Mouse (Mus musculus): ENCODE measurements at regions not wholly inside any gene's neighbourhood (a gene's known extent, or its start where the extent isn't known, plus 50 kb on each side); places are given as distances from the start of the nearest gene placed in this dataset.

DNA sequence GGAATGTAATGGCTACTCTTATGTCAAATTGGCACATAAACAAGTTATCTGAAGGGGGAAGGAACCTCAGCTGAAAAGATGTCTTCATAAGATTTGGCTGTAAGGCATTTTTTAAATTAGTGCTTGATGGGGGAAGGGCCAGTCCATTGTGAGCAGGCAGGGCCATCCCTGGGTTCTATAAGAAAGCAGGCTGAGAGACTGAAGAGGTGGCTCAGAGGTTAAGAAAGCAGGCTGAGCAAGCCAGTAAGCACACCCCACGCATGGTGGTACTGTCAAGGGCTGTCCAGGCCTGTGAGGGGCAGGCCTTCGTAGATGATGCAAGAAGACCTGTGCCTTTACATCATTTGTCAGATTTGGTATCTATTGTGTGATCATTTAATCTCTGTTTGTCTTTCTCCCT, 147.0 kb downstream of the Bod1 start:
- WGBS = 55% methylated on average over 2 of the region's 2 CpGs
- no peak overlapping the region for H3K27ac ChIP-seq
- no peaks in the 10 kb centered on the region for H3K36me3 ChIP-seq
- no peak overlapping the region for H3K4me2 ChIP-seq
- H3K9ac ChIP-seq = no peak overlapping the region
- H3K4me3 ChIP-seq = no peak overlapping the region
- no peak for ATAC-seq (ENCODE audit: borderline replicate concordance, extremely low read depth, low FRiP score, low TSS enrichment)
- no peaks in the 10 kb centered on the region for H3K27me3 ChIP-seq
- no peaks in the 10 kb centered on the region for H3K9me3 ChIP-seq
- H3K4me1 ChIP-seq = 0 out of 2 replicates have a peak, but pooled peaks cover 3% of the 10 kb centered on the region

DNA sequence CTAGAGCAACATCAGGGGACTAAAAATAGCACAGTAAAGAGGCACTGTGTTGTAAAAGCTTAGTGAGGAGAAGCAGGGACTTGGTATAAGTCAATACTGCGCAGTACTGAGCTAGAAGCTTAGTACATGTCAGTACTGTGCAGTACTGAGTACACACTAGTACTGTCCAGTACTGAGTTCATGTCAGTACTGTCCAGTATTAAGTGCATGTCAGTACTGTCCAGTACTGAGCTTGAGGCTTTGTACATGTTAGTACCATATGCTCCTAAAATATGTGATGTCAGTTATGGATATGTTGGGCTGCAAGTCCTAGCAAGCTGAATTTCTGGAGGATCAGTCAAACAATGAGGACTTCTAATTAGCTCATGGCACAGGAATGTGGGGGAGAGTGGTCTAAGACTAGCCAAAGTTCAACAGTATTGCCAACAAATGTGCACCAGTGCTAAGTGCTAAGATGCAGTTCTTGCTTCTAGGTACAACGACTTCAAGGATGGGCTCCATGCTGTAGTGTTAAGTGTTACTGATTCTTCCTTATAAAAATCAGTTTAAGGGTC, 147.5 kb downstream of the Bod1 start:
- no peaks in the 10 kb centered on the region for H3K36me3 ChIP-seq
- 71% methylated on average over 2 of the region's 2 CpGs for WGBS

GRCm38 (mm10) chr11:31522127-31522526, 149.6 kb downstream of the Bod1 start:
- H3K4me1 ChIP-seq = 0 out of 2 replicates have a peak, but pooled peaks cover 3% of the 10 kb centered on the region
- 71% methylated on average over 2 of the region's 2 CpGs for WGBS
- no peak for ATAC-seq (ENCODE audit: borderline replicate concordance, extremely low read depth, low FRiP score, low TSS enrichment)
- H3K9ac ChIP-seq = no peak overlapping the region
- no peaks in the 10 kb centered on the region for H3K27me3 ChIP-seq
- H3K4me2 ChIP-seq = no peak overlapping the region
- no peaks in the 10 kb centered on the region for H3K9me3 ChIP-seq
- H3K4me3 ChIP-seq = no peak overlapping the region
- H3K36me3 ChIP-seq = no peaks in the 10 kb centered on the region
- no peak overlapping the region for H3K27ac ChIP-seq

More for the DNA sequence above, 147.5 kb downstream of the Bod1 start:
- ATAC-seq (ENCODE audit: borderline replicate concordance, extremely low read depth, low FRiP score, low TSS enrichment) = peak; percentile 55; the same call in 1 of the 2 replicates
- Histone ChIP-seq H3K9me3 (no peaks in the 10 kb centered on the region), H3K27me3 (no peaks in the 10 kb centered on the region), H3K9ac (no peak overlapping the region), H3K4me3 (no peak overlapping the region), H3K4me2 (no peak overlapping the region), H3K27ac (no peak overlapping the region), H3K4me1 (0 out of 2 replicates have a peak, but pooled peaks cover 3% of the 10 kb centered on the region)

DNA sequence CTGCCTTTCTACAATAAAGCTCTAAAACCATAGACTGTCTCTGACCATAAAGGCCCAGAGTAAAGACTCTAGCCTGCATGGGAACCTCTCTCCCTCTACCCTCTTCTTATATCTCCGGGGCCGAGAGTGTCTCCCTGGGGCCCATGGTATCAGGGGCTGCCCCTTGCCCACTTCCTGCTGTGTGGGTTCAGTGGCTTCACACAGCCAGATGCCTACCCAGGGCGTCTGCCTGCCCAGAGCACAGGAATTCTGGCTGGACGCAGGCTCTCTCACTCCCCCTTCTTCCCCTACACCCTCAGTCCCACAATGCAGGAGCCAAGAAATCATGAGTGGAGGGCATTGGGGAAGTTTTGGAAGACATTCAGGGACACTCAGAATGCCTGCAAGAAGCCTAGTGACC, 150.8 kb downstream of the Bod1 start:
- H3K4me2 ChIP-seq = no peak overlapping the region
- 69% methylated on average over 4 of the region's 4 CpGs for WGBS
- no peaks in the 10 kb centered on the region for H3K36me3 ChIP-seq
- no peaks in the 10 kb centered on the region for H3K9me3 ChIP-seq
- ATAC-seq (ENCODE audit: borderline replicate concordance, extremely low read depth, low FRiP score, low TSS enrichment) = no peak
- no peaks in the 10 kb centered on the region for H3K27me3 ChIP-seq
- 0 out of 2 replicates have a peak, but pooled peaks cover 3% of the 10 kb centered on the region for H3K4me1 ChIP-seq
- H3K9ac ChIP-seq = no peak overlapping the region
- no peak overlapping the region for H3K4me3 ChIP-seq
- H3K27ac ChIP-seq = no peak overlapping the region

DNA sequence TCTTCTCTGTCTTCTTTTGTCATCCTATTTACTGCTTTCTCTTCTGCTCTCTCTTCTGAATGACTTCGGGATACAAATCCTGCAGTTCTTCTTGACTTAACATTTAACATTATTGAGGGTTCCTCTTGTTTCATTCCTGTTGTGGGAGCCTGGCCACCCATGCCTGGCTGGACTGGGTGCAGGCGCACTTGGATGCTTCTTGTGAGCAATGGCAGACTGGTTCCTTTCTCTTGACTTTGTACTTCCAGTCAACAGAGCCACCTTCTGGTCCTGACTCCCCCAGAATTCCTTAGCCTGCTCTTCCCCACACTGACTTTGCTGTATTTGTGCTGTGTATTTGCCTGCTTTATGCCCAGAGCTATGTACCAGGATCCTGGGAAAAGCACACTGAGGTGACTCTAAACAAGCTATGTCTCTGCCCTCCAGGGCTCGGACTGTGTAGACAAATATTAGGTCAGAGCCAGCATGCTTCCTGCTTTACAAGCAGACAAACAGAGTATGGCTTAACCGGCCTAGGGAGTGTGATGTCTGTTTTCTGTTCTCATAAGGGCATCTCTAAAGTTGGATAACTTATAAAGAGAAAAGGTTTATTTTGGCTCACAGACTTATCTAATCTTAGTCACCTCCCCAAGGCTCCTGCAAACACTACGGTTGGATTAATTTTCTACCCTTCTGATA, 133.5 kb upstream of the Stc2 start:
- Histone ChIP-seq H3K4me2 (no peak overlapping the region), H3K4me1 (no peaks in the 10 kb centered on the region), H3K9ac (no peak overlapping the region), H3K36me3 (no peaks in the 10 kb centered on the region), H3K27me3 (no peaks in the 10 kb centered on the region), H3K4me3 (no peak overlapping the region), H3K27ac (no peak overlapping the region), H3K9me3 (no peaks in the 10 kb centered on the region)
- WGBS = 54% methylated on average over 5 of the region's 5 CpGs
- no peak for ATAC-seq (ENCODE audit: borderline replicate concordance, extremely low read depth, low FRiP score, low TSS enrichment)

DNA sequence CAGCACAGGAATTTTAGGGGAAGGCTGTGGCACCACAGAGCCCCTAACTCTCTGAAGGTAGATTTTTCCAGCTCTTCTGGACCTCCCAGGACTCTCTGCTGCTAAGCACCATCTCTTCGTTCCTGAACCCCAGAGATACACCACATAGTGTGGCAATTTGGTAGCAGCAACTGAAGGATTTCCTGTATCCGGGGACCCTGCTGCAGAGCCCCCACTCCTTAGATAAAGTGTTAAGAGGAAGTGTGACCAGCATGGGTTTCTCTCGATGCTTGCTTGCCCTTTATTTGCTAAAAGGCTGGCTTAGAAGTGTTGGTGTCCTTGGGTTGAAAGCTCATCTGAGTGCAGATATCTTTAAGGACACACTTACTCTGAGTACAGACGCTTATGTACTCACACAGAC, 115.6 kb upstream of the Stc2 start:
- WGBS = 45% methylated on average over 4 of the region's 4 CpGs
- H3K9ac ChIP-seq = no peak overlapping the region
- no peaks in the 10 kb centered on the region for H3K27me3 ChIP-seq
- no peak overlapping the region for H3K27ac ChIP-seq
- H3K9me3 ChIP-seq = no peaks in the 10 kb centered on the region
- H3K36me3 ChIP-seq = no peaks in the 10 kb centered on the region
- H3K4me3 ChIP-seq = no peak overlapping the region
- no peak for ATAC-seq (ENCODE audit: borderline replicate concordance, extremely low read depth, low FRiP score, low TSS enrichment)
- no peaks in the 10 kb centered on the region for H3K4me1 ChIP-seq
- H3K4me2 ChIP-seq = no peak overlapping the region

- ATAC-seq (ENCODE audit: borderline replicate concordance, extremely low read depth, low FRiP score, low TSS enrichment) = no peak
- Histone ChIP-seq H3K27me3 (no peaks in the 10 kb centered on the region), H3K27ac (no peak overlapping the region), H3K9ac (no peak overlapping the region), H3K9me3 (no peaks in the 10 kb centered on the region), H3K4me2 (no peak overlapping the region), H3K36me3 (no peaks in the 10 kb centered on the region), H3K4me1 (no peaks in the 10 kb centered on the region), H3K4me3 (no peak overlapping the region)
- WGBS = 39% methylated on average over 1 of the region's 1 CpGs
Measured at GRCm38 (mm10) chr11:31481057-31481340, 111.1 kb upstream of the Stc2 start.

DNA sequence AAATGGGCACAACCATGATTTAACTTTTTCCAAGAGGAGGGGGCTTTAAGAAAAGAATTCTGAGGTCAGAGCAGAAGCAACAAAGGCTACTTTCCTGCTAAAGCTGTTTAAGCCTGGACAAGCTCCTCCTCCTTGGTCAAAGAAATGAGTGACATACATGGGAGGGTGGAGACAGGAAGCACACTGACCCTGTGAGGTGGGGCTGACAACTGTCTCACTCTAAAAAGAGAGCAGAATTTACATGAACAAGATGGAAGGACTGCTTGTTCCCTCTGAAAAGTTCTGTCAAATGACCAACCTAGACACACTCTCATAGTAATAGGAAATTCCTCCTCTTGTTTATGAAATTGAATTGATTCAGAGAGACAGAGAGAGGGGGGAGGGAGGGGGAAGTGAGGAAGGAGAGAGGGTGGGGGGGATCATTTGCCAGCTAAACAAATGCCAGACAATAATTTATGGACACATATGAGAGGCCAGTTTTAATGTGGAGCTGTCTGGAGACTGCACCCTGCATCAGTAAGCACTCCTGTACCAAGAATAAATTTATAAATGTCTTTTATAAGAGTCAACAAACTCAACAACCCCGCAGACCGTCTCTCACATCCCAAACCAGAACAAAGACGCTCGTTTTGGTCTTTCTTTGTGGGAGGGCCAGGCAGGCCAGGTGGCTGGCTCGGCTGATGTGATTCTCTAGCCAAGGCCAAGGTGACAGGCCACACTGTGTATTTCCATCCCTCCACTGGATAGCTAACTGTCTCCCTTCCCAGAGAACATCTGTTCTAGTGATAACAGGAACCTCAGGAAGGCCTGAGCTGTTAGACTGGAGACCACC, 110.6 kb upstream of the Stc2 start:
- H3K4me3 ChIP-seq = no peak overlapping the region
- peak; percentile 69; the same call in 1 of the 2 replicates for ATAC-seq (ENCODE audit: borderline replicate concordance, extremely low read depth, low FRiP score, low TSS enrichment)
- WGBS = 35% methylated on average over 5 of the region's 5 CpGs
- no peaks in the 10 kb centered on the region for H3K36me3 ChIP-seq
- H3K4me2 ChIP-seq = no peak overlapping the region
- H3K9ac ChIP-seq = no peak overlapping the region
- H3K27me3 ChIP-seq = no peaks in the 10 kb centered on the region
- no peaks in the 10 kb centered on the region for H3K4me1 ChIP-seq
- H3K27ac ChIP-seq = no peak overlapping the region
- H3K9me3 ChIP-seq = no peaks in the 10 kb centered on the region

DNA sequence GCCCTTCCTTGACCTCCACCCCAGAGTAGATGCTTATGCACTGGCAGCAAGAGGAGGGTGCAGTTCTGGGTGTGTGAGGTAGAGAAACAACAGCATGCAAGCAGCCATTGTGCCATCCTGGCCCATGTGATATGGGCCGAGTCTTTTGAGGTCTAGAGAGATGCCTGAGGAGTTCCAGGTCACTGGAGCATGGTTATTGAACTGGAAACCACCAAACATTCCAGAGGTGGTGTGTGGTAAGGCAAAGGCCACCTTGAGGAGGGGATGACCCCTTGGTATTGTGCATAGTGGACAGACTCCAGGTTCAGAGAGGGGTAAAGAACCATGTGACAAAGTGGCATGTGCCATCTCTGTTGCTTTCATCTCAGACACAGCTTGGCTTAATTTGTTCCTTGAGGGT, 107.9 kb upstream of the Stc2 start:
- H3K36me3 ChIP-seq = no peaks in the 10 kb centered on the region
- H3K4me2 ChIP-seq = no peak overlapping the region
- H3K27me3 ChIP-seq = no peaks in the 10 kb centered on the region
- no peak overlapping the region for H3K9ac ChIP-seq
- no peaks in the 10 kb centered on the region for H3K4me1 ChIP-seq
- WGBS = 76% methylated on average over 1 of the region's 1 CpGs
- H3K27ac ChIP-seq = no peak overlapping the region
- H3K9me3 ChIP-seq = no peaks in the 10 kb centered on the region
- H3K4me3 ChIP-seq = no peak overlapping the region
- ATAC-seq (ENCODE audit: borderline replicate concordance, extremely low read depth, low FRiP score, low TSS enrichment) = no peak

- H3K4me2 ChIP-seq = no peak overlapping the region
- no peaks in the 10 kb centered on the region for H3K4me1 ChIP-seq
- no peaks in the 10 kb centered on the region for H3K36me3 ChIP-seq
- ATAC-seq (ENCODE audit: borderline replicate concordance, extremely low read depth, low FRiP score, low TSS enrichment) = no peak
- H3K27me3 ChIP-seq = no peaks in the 10 kb centered on the region
- WGBS = 57% methylated on average over 3 of the region's 3 CpGs
- H3K9me3 ChIP-seq = no peaks in the 10 kb centered on the region
- no peak overlapping the region for H3K4me3 ChIP-seq
- no peak overlapping the region for H3K27ac ChIP-seq
- no peak overlapping the region for H3K9ac ChIP-seq
Measured at GRCm38 (mm10) chr11:31477104-31477503, 107.2 kb upstream of the Stc2 start.

DNA sequence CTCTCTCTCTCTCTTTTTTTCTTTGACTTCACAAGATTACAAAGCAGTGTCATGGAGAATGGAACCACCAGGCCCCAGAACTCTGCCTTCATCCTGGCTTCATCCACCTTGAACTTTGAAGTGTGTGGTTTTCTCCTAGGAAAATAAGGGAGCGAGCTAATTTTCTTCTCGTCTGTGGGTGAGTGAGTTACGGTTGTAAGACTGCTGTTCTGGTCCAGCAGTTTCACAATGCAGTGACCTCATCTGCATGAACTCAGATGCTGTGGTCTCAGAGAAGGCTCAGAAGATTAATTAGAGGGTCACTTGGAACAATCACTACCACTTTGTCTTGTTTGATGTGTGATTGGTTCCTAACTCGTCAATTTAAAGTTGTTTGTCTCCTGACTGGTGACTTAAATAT, 103.1 kb upstream of the Stc2 start:
- no peaks in the 10 kb centered on the region for H3K9me3 ChIP-seq
- no peaks in the 10 kb centered on the region for H3K36me3 ChIP-seq
- no peaks in the 10 kb centered on the region for H3K27me3 ChIP-seq
- H3K27ac ChIP-seq = no peak overlapping the region
- H3K4me3 ChIP-seq = no peak overlapping the region
- H3K4me2 ChIP-seq = no peak overlapping the region
- ATAC-seq (ENCODE audit: borderline replicate concordance, extremely low read depth, low FRiP score, low TSS enrichment) = no peak
- WGBS = 51% methylated on average over 4 of the region's 4 CpGs
- H3K9ac ChIP-seq = no peak overlapping the region
- no peaks in the 10 kb centered on the region for H3K4me1 ChIP-seq

DNA sequence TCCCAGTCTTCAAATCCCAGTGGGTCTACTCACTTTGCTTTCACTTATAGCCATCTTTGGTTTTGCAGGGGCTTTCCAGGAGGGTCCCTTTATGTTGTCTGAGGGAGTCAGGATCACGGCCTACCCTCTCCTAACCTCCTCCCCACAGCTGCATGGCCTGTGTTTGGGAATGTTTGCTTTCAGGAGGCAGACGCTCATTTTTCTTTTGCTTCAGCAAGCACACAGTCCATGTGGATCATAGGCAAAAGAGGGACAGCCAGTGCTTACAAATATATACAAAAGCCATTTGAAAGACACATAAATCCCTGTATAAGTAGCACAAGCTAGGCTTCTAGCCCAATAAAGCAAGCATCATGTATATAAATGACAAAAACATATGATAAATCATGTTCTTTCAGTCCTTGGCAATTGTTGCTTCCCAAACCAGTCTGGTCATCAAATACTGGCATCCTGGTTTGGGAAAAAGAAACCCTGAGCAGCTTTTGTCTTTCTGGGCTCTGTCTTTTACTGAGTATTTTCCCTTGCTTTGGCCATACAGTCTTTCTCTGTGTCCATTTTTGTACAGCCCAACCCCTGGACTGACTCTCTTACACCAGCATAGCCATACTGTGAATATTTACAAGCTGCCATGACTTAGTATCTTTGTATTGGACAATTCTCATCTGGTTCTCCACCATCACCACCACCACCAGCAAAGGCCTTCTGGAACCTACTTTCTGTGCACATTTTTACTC, 101.0 kb upstream of the Stc2 start:
- WGBS = 35% methylated on average over 2 of the region's 2 CpGs
- Histone ChIP-seq H3K9me3 (no peaks in the 10 kb centered on the region), H3K9ac (no peak overlapping the region), H3K27me3 (no peaks in the 10 kb centered on the region), H3K4me2 (no peak overlapping the region), H3K4me3 (no peak overlapping the region), H3K36me3 (no peaks in the 10 kb centered on the region), H3K27ac (peak overlapping the region; percentile 26; the same call in 1 of the 2 replicates), H3K4me1 (no peaks in the 10 kb centered on the region)
- ATAC-seq (ENCODE audit: borderline replicate concordance, extremely low read depth, low FRiP score, low TSS enrichment) = peak; percentile 52; the same call in 1 of the 2 replicates

All from lung, embryonic 15.5 days (tissue).